Mouse (Mus musculus) embryo, embryonic 9.5 days (tissue): ENCODE data around the gene 4933414I15Rik.
A peak's percentile ranks its signal among the peaks of the same experiment; 100 is the strongest.

Source experiments
- DNase-seq: peaks from one replicate; pipeline ENCODE4 v3.0.0-alpha.2; 2017; ENCODE audit errors: extremely low spot score

4933414I15Rik gene

DNA sequence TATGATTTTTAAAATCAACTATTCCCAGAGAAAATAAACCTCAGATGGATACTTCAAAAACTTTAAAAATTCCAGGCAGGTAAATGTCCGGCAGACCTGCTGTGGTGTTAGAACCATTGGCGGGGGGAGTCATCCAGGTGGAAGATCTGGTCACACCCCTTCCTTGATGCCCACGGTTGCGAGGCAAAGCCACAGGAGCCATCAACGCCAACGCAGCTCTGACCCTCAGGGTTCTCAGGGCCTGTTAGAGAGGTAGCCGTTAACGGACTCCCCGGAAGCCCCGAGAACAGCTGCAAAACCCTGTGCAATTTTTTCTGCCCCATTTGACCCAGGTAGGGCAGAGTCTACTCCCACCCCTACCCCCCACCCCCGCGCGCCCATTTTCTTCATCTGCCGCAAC is at the start of gene 4933414I15Rik:
TSS of gene 4933414I15Rik (minus strand) at position 260 of the 400 bp plus-strand sequence.
- DNase-seq = no peak

DNA sequence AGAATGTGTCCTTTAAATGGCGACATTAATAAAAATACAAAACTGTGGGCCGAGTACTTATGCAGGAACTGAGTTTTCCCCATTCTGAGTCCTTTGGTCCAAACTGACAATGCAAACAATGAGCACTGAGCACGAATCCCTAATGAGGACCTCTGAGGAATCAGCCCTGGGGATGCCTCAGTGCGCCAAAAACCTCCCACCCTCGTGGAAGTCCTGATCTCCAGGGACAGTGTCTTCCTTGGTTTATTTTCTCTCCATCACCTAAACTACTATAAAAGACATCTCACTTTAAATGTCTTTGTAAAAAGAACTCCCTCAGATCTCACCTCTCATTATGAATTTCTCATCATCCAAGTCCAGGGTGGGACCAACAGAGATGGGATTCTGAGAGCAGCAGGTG is 38.1 kb upstream of the 4933414I15Rik start, which contains the start of gene Olfr1377:
TSS of gene Olfr1377 (plus strand) at position 301 of the 400 bp plus-strand sequence.
- no peak for DNase-seq

DNA sequence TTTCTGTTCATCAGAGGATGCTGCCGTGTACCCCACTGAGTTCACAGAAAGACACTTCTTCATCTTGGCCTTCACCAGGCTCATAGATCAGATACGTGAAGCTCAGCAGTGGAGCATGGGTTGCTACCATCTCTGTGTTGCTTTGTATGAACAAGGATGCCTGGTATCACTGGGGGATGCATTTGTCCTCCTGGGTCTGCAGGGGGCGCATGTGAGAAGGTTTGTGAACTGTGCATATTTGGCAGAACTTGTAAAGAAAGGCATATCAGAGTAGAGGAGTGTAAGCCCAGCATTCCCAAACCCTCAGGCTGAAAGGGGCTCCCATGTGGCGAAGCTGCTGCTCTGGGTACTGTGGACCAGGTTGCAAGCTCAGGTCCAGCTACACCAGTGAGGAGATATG is 33.7 kb upstream of the 4933414I15Rik start:
- DNase-seq = no peak

DNA sequence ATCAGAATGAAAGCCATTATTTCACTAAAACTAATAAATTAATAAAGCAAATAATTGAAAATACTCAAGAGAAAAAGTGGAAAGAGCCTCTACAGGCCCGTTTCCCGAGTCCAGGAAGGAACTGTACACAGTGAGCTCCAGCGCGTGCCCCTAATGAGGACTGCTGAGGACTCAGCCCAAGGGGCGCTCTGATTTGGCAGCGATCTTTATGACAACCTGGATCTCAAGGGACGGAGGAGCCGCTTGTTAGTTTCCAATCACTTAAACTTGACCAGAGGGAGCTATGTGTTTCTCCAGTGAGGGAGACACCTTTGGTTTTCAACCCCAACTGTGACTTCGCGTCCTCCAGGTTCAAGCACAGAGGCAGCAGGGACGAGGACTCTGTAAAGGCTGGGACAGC is 22.7 kb upstream of the 4933414I15Rik start, which contains the start of gene Olfr1378:
TSS of gene Olfr1378 (plus strand) at position 301 of the 400 bp plus-strand sequence.
- no peak for DNase-seq

DNA sequence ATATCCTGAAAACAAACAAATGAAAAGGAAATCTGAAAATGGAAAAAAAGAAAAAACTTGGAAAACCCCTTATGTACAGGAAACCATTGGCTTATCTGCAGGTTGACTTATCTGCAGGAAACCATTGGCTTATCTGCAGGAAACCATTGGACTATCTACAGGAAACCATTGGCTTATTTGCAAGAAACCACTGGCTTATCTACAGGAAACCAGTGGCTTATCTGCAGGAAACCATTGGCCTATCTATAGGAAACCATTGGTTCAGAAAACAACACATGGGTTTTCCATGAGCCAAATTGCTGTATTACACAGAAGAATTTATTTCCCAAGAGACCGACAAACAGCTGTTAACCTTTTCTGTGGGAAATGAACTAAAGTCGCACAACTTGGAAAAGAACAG is 21.3 kb upstream of the 4933414I15Rik start:
- DNase-seq = no peak

DNA sequence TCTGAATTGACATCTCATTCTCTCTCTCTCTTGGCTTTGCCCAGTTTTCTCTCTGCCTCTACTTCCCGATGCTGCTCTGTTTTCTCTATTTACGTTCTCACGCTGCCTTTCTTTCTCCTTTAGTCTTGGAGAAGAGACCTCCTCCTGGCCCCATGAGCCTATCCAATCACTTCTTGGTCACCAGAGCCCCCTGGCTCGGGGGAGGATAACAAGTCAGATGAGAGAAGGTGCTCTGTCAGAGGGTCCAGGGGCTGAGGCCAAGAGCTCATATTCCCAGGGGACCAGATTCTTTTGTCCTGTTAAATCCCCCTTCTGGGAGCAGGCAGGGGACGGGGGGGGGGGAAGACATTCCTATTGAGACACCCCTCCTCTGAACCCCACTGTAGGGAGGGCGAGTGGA is 10.1 kb upstream of the 4933414I15Rik start, which contains the start of gene Prop1:
TSS of gene Prop1 (minus strand) at position 101 of the 400 bp plus-strand sequence.
- DNase-seq = no peak

DNA sequence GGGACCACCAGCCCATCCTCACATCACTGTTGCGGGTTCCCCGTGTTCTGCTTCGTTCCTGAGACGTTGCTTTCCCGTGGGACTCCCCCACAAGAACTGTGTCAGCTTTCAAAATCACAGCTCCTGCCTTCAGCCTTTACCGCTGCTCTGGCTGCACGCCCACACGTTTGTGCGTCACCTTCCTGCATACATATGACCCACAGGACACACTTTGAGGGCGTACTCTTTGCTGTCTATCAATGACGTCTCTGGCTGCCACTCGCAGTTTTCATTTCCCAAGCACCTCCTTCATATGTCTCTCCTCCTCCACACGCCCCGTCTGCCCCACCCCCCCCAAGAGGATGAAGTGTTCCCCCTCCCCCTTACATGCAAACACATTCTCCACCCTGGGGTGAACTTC is 8.7 kb upstream of the 4933414I15Rik start:
- DNase-seq = no peak

DNA sequence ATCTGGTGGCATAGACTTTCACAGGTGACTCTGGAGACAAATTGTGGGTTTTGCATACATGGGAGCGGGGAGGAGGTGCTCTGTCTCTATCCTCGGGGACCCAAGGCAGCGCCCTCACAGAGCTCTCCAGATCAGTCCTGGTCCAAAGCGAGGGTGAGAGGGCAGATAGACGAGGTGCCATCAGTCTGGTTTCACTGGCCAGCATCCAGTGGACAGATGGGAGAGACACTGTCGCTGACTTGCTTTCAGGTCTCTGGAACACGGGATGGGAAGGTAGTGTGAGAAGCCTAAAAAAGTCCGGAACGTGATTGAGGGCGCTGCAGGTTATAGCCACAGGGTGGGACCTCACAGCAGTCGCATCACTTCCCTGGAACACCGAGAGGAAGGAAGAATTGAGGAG is 1.2 kb downstream of the 4933414I15Rik start:
- no peak for DNase-seq

DNA sequence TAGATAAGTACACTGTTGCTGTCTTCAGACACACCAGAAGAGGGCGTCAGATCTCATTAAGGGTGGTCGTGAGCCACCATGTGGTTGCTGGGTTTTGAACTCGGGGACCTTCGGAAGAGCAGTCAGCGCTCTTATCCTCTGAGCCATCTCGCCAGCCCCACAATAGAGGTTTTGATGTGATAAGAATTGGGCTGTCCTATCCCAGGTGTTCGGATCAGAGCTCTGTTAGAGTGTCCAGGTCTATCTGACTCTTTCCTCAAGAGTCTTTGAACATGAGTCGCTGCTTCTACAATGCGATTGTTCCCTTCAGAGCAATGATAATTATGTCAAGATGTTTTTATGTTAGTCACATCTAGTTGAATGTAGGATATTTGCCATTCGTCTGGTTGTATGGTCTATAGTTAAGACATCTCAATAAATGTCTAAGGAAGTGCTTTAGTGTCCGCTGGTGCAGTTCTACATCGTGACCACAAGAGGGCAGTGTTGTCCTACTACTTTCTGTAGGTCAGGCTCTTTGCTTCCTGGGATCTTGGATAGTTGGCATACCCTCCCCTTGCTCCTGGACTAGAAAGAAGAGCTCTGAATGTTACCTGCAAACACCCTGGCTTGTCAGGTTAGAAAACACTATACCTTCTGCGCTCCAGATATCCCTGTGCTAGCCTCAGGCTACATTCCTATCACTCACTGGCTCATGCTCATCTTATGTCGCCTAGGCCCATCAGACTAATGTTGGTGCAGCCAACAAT is 3.8 kb downstream of the 4933414I15Rik start:
- peak; percentile 54 for DNase-seq

DNA sequence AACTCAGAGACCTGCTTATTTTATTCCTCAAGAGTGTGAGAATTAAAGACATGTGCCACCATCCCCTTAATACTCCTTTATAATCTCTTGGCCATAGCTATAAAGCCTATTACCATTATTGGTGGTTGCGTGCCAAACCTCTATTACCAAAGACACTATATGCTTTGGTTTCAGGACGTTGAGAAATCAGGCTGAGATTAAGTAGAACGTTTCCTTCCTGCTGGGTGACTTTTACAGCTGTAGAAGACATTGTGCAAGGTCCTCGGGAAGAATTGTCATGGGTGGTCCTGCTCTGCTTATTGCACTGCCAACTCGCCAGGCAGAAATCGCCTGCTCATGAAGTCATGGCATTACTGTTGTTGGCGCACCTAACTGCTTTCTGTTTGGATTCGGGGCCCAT is 5.1 kb downstream of the 4933414I15Rik start:
- DNase-seq = no peak

DNA sequence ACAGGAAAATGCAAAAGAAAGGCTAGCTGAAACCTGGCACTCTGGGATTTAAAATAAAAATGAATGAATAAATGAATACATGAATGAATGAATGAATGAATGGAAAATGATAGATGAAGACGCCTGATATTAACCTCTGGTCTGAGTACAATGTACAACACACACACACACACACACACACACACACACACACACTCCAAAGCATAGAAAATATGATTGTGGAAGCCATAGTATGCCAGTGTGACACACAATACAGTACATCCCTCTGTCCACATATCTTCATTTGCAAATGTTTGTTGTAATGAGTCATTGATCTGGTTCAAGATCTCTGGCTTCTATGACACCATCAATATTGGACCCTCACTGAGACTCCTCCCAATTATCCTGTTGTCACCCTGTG is 11.5 kb downstream of the 4933414I15Rik start:
- no peak for DNase-seq

DNA sequence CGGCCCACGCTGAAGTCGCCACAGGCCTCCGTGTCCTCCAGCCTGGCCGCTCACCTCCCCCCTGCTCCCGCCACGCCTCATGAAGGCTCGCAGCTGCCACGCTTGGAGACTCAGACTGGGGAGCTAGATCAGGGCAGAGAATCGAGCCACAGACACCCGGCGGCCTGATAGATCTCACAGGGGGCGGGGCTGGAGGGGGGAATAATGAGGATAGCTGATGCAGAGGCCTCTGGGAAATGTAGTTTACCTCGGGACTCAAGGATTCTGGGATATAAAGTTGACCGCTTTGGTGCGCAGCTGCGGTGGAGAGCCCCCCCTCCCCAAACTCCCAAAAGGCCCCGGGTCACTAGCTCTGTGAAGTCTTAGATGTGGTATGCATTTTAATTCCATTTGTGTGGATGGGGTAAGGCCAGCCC is 12.1 kb downstream of the 4933414I15Rik start, which contains the start of gene Zfp354b:
TSS of gene Zfp354b (minus strand) at position 183 of the 416 bp plus-strand sequence.
- DNase-seq = peak; percentile 87

DNA sequence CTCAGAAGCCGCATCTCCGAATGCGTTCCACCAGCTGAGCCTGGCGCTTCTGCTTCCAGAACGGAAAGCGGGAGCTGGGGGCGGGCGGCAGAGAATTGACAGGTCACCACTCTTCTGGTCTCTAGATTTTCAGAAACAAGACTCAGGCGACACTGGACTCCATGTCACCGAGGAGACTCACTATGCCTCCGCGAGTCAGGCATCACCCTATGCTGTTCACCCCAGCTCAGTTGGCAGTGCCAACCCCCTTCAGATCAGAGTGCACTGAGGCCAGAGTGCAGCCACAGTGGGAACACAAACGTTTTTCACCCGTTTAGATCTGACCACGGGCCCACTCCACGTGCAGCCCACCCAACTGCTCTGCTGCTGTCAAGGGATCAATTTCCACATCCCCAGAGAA is 12.5 kb downstream of the 4933414I15Rik start:
- DNase-seq = no peak

DNA sequence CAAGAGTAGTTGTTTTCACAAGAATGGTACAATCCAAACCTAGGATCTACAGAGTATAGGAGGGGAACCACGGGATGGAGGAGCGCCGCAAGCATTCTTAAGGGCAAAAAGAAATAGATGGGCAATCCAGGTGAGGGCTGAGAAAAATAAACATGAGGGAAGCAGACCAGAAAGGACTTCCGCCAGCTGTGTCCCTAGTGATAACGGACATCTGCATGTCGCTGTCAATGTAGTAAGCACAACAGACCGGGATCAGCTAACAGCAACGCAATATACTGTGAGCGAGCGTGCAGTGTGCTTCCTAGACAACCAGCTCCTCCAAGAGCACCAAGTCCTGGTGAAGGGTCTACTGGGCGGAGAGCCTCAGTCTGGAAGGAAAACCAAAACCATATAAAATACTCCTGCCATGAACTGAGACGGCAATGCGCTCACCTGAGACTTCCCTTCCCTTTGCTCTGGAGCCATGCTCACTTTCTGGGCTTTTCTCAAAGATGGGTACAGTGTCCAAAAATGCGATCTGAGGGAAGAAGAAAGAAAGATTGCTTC is 13.0 kb downstream of the 4933414I15Rik start:
- DNase-seq = no peak

DNA sequence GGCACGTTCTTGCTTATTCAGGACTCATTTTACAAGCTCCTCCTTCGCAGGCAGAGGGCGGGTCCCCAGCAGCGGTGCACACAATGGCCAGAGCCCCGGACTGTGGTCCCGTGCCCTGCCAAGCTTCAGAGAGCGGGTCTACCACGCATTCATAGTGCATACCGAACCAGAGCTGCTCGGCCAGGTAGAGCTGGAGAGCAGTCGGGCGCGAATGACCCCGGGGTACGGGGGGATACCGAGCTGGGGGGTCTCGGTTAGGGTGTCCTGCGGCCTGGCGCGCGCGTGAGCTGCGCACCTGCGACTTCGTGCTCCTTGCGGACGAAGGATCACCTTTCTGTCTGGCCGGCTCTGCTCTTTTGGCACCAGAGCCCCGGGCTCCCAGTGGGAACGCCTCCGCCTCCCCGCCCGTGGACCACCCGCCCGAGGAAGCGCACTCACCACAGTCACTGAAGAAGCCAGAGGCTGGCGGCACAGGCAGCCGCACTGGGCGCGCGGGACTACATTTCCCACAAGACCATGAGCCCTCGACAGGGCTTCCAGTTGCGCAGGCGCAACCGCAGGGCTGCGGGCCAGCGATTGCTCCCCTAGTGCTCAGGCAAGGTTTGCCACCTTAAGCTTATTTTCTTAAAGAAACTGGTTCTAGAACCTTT is 27.8 kb downstream of the 4933414I15Rik start, which contains the start of gene Zfp2:
TSS of gene Zfp2 (minus strand) at position 495 of the 650 bp plus-strand sequence.
- DNase-seq = peak; percentile 87

DNA sequence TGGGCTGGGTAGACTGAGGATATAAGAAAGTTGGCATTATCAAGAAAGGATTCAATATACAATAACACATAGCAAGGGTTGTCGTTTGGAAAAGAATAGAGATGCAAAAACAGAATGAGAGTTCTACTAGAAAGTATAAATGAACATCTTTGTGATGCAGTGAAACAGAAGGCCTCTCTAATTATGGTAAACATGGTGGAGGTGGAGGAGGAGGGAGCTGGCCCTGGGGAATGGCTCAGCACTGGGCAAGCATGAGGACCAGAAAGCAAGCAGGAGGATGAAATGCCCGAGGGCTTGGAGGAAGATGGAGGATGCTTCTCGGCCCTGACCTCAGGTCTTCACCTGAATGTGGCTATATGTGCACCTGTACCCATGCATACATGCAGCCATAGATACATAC is 29.1 kb downstream of the 4933414I15Rik start:
- DNase-seq = no peak

DNA sequence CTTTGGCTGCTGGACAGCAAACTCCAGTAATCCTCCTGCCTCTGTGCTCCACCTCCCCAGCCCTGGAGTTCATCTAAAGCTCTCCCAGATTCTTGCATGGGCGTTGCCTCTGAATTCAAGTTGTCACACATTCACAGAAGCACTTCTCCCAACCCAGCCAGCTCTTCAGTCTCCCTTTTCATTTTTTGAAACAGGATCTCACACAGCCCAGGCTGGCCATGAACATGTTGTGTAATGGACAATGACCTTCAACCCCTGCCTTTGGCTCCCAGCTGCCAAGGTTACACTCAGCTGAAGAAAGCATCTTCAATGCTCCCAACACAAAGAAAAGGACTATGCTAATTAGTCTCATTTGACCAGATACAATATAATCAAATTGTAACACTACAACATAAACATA is 30.3 kb downstream of the 4933414I15Rik start:
- no peak for DNase-seq

DNA sequence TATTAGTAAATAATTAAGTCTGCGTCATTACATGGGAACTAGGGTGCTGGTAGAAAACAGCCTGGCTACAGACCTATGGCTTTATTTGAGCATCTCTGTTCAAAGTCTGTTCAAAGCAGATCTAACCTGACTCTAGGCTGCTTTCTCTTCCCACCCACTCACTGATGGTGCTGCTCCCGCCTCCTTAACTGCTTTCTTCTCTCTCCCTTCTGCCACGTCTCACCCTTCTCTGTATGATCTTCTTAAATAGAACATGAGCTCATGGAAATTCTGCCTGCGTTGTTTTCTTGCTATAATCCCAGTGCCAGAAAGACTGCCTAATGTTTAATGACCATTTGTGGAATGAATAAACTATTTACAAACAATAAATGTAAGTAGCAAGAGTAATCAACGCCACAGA is 35.4 kb downstream of the 4933414I15Rik start:
- no peak for DNase-seq

DNA sequence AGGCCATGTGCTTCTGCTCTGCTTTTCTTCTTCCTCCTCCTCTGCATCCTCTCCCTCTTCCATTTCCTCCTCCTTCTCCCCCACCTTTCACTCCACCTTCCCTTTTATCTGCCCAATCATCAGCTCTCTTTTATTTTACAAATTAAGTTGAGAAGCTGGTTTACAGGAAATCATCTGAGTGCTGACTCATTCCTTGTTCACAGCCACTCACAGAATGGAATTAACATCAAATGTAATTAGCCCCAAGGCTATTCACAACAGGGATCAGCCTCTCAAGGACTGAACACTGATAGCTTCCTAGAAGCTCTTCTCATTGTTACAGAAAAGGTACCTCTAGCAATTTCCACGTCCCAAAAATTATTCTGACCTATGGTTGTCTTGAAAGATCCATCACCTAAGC is 46.2 kb downstream of the 4933414I15Rik start:
- DNase-seq = no peak

DNA sequence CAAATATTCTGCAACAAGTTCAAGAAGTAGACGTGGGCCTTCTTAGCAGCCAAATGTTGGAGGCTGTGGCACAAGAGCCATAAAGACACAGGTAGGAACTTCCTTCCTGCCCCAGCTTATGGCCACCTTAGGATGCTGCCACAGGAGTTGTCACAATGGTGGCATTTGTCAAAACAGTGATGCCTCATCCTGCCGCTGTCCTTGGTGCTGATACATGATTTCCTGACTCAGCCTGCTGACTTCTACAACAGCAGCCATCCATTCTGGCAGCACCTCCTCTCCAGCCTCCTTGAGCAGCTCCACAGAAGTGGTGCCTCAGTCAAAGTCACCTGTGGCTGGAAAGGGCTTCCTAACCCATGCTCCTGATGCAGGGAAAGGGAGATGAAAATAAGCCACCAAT is 51.1 kb downstream of the 4933414I15Rik start:
- DNase-seq = no peak
